Mouse (Mus musculus) kidney, embryonic 16.5 days (tissue): ENCODE measurements around the gene Fdxacb1. TPM values are rescaled to one million over a fixed set of nuclear protein-coding genes. Genes with fewer than 3 reads are reported as not detected.

Experiments
- ATAC-seq: fragments of 200-750 bp; cut with Nextera tagmentation; 2 replicates; pipeline ENCODE4 v1.8.0; 2017; ENCODE audit warnings: moderate TSS enrichment; ENCODE audit not compliant: low FRiP score, low TSS enrichment
- H3K27ac ChIP-seq: fragments of 300-500 bp; sonication (generic); 2 replicates; pipeline ENCODE4 v1.5.1; 2014; ENCODE audit warnings: low read length
- H3K27me3 ChIP-seq: fragments of 300-500 bp; sonication (generic); 2 replicates; pipeline ENCODE4 v1.6.1; 2014; ENCODE audit warnings: low read length, control low read depth, mixed read lengths; ENCODE audit not compliant: insufficient read depth
- H3K36me3 ChIP-seq: fragments of 300-500 bp; sonication (generic); 2 replicates; pipeline ENCODE4 v1.6.1; 2014; ENCODE audit warnings: low read length, control low read depth, mixed read lengths; ENCODE audit not compliant: insufficient read depth
- H3K4me1 ChIP-seq: fragments of 300-500 bp; sonication (generic); 2 replicates; pipeline ENCODE4 v1.6.1; 2014; ENCODE audit warnings: low read length, control low read depth, mixed read lengths; ENCODE audit not compliant: insufficient read depth
- H3K4me2 ChIP-seq: fragments of 300-500 bp; sonication (generic); replicated peaks from 2 replicates; pipeline ENCODE4 v1.6.1; 2014; ENCODE audit warnings: low read depth, low read length
- H3K4me3 ChIP-seq: fragments of 300-500 bp; sonication (generic); 2 replicates; pipeline ENCODE4 v1.5.1; 2014; ENCODE audit warnings: mild to moderate bottlenecking, low read length
- H3K9ac ChIP-seq: fragments of 300-500 bp; sonication (generic); replicated peaks from 2 replicates; pipeline ENCODE4 v1.6.1; 2014; ENCODE audit warnings: low read length
- H3K9me3 ChIP-seq: fragments of 300-500 bp; sonication (generic); 2 replicates; pipeline ENCODE4 v1.6.1; 2016; ENCODE audit warnings: low read length, control low read depth
- WGBS: fragments of 180-500 bp; shearing (Covaris S2); extraction: QIAGEN DNeasy Blood & Tissue Kit; methylation state at CpG from one replicate; pipeline ENCODE4 v1.1.7; 2014; 5-methylcytosine and 5-hydroxymethylcytosine counted together
- polyA plus RNA-seq: library from polyadenylated mRNA; unstranded; fragments of >200 nt; fragmentation: Nextera tagmentation; extraction: Ambion mirVana; gene quantifications from 2 replicates; pipeline ENCODE4 v1.2.1, GENCODE M21; 2015

The Fdxacb1 gene
- polyA plus RNA-seq, 1 experiment from 2014 or later: 13.0 TPM

- ATAC-seq: peak; percentile 98
- Histone ChIP-seq H3K27ac (no peak overlapping the region), H3K9ac (peak overlapping the region; percentile 72), H3K4me1 (peaks cover 13% of the 10 kb centered on the region), H3K4me3 (peak overlapping the region; percentile 65), H3K36me3 (no peaks in the 10 kb centered on the region), H3K27me3 (no peaks in the 10 kb centered on the region), H3K4me2 (peak overlapping the region; percentile 91), H3K9me3 (no peaks in the 10 kb centered on the region)
- 0% methylated on average over 45 of the region's 45 CpGs for WGBS
Observed at GRCm38 (mm10) chr9:50727925-50728651, 39.9 kb upstream of the Fdxacb1 start.

GRCm38 (mm10) chr9:50729600-50729999, 38.4 kb upstream of the Fdxacb1 start:
- Histone ChIP-seq H3K4me1 (peaks cover 13% of the 10 kb centered on the region), H3K36me3 (no peaks in the 10 kb centered on the region), H3K9ac (0 out of 2 replicates have a peak overlapping the region, but pooled peaks have one; percentile 10), H3K9me3 (no peaks in the 10 kb centered on the region), H3K27ac (peak overlapping the region; percentile 37; the same call in 1 of the 2 replicates), H3K4me3 (no peak overlapping the region), H3K4me2 (no peak overlapping the region), H3K27me3 (no peaks in the 10 kb centered on the region; the same call in 1 of the 2 replicates)
- ATAC-seq: no peak
- WGBS: 30% methylated on average over 4 of the region's 4 CpGs

GRCm38 (mm10) chr9:50732560-50732959, 35.5 kb upstream of the Fdxacb1 start:
- no peaks in the 10 kb centered on the region for H3K9me3 ChIP-seq
- ATAC-seq: no peak
- no peaks in the 10 kb centered on the region for H3K36me3 ChIP-seq

GRCm38 (mm10) chr9:50734989-50735388, 33.0 kb upstream of the Fdxacb1 start:
- ATAC-seq: no peak
- H3K27ac ChIP-seq: no peak overlapping the region
- peaks cover 6% of the 10 kb centered on the region for H3K4me1 ChIP-seq
- no peak overlapping the region; the same call in 1 of the 2 replicates for H3K4me2 ChIP-seq
- no peak overlapping the region for H3K4me3 ChIP-seq
- H3K27me3 ChIP-seq: no peaks in the 10 kb centered on the region; the same call in 1 of the 2 replicates
- WGBS: 2% methylated on average over 9 of the region's 9 CpGs
- H3K9ac ChIP-seq: no peak overlapping the region
- H3K36me3 ChIP-seq: no peaks in the 10 kb centered on the region
- H3K9me3 ChIP-seq: no peaks in the 10 kb centered on the region

More at GRCm38 (mm10) chr9:50732560-50732959, 35.5 kb upstream of the Fdxacb1 start:
- H3K4me3 ChIP-seq: no peak overlapping the region
- no peak overlapping the region for H3K27ac ChIP-seq
- no peaks in the 10 kb centered on the region; the same call in 1 of the 2 replicates for H3K27me3 ChIP-seq
- H3K4me2 ChIP-seq: no peak overlapping the region
- peaks cover under 1% of the 10 kb centered on the region for H3K4me1 ChIP-seq
- 17% methylated on average over 4 of the region's 4 CpGs for whole genome bisulfite sequencing
- no peak overlapping the region for H3K9ac ChIP-seq

- Histone ChIP-seq H3K27me3 (no peaks in the 10 kb centered on the region; the same call in 1 of the 2 replicates), H3K27ac (no peak within 1 kb of the TSS), H3K9ac (peak within 1 kb of the TSS; percentile 51; the same call in 1 of the 2 replicates), H3K9me3 (no peaks in the 10 kb centered on the region), H3K36me3 (no peaks in the 10 kb centered on the region), H3K4me1 (peaks cover 6% of the 10 kb centered on the region), H3K4me2 (peak within 1 kb of the TSS; percentile 69), H3K4me3 (peak within 1 kb of the TSS; percentile 48)
- peak; percentile 98 for ATAC-seq
- 13% methylated on average over 36 of the region's 36 CpGs for WGBS
Observed at GRCm38 (mm10) chr9:50738914-50739870, 28.8 kb upstream of the Fdxacb1 start, which contains the start of gene Dixdc1. Gene Dixdc1, minus strand, starts transcription at chr9:50739517.

GRCm38 (mm10) chr9:50740867-50741784, 26.9 kb upstream of the Fdxacb1 start:
- no peak overlapping the region for H3K4me2 ChIP-seq
- H3K4me1 ChIP-seq: peaks cover 11% of the 10 kb centered on the region
- H3K27ac ChIP-seq: no peak overlapping the region
- H3K9me3 ChIP-seq: no peaks in the 10 kb centered on the region
- ATAC-seq: no peak
- H3K4me3 ChIP-seq: no peak overlapping the region
- H3K36me3 ChIP-seq: no peaks in the 10 kb centered on the region
- 88% methylated on average over 14 of the region's 14 CpGs for WGBS
- no peaks in the 10 kb centered on the region for H3K27me3 ChIP-seq
- no peak overlapping the region for H3K9ac ChIP-seq

GRCm38 (mm10) chr9:50742261-50742660, 25.8 kb upstream of the Fdxacb1 start:
- no peak for ATAC-seq
- 82% methylated on average over 3 of the region's 3 CpGs for WGBS

GRCm38 (mm10) chr9:50742744-50743143, 25.3 kb upstream of the Fdxacb1 start:
- Histone ChIP-seq H3K9ac (no peak overlapping the region), H3K9me3 (no peaks in the 10 kb centered on the region), H3K4me2 (no peak overlapping the region), H3K27me3 (no peaks in the 10 kb centered on the region), H3K27ac (no peak overlapping the region), H3K4me1 (peaks cover 11% of the 10 kb centered on the region), H3K36me3 (no peaks in the 10 kb centered on the region), H3K4me3 (no peak overlapping the region)
- no peak for ATAC-seq
- WGBS: 74% methylated on average over 2 of the region's 2 CpGs

More at GRCm38 (mm10) chr9:50742261-50742660, 25.8 kb upstream of the Fdxacb1 start:
- Histone ChIP-seq H3K4me3 (no peak overlapping the region), H3K36me3 (no peaks in the 10 kb centered on the region), H3K27ac (no peak overlapping the region), H3K9ac (no peak overlapping the region), H3K27me3 (no peaks in the 10 kb centered on the region), H3K4me2 (no peak overlapping the region), H3K9me3 (no peaks in the 10 kb centered on the region), H3K4me1 (peaks cover 11% of the 10 kb centered on the region)

- Histone ChIP-seq H3K27ac (peak overlapping the region; percentile 88), H3K4me2 (peak overlapping the region; percentile 62), H3K9ac (peak overlapping the region; percentile 74), H3K27me3 (no peaks in the 10 kb centered on the region), H3K9me3 (no peaks in the 10 kb centered on the region), H3K4me1 (0 out of 2 replicates have a peak, but pooled peaks cover 6% of the 10 kb centered on the region), H3K36me3 (no peaks in the 10 kb centered on the region), H3K4me3 (peak overlapping the region; percentile 58)
- peak; percentile 62; the same call in 1 of the 2 replicates for ATAC-seq
- 11% methylated on average over 7 of the region's 7 CpGs for WGBS
Observed at GRCm38 (mm10) chr9:50745806-50746205, 22.2 kb upstream of the Fdxacb1 start.
